ENCODE assay signal across 8 mouse cellular contexts in genomic region chr6:48016090-48016521, GRCm38 (mm10). TPM values are rescaled to one million over a fixed set of nuclear protein-coding genes. Genes with fewer than 3 reads are reported as not detected.
DNase-seq lines count a peak whose midpoint lies in the region; ATAC-seq and TF ChIP-seq lines count a peak whose summit lies in the region.

No protein-coding gene starts in this region.

- H3K36me3 ChIP-seq in intestine, postnatal 0 days (ENCODE audit: control insufficient read depth, insufficient read depth), result no peaks in the 10 kb centered on the region
- peaks cover 17% of the 10 kb centered on the region for H3K36me3 ChIP-seq in limb, embryonic 14.5 days (ENCODE audit: control insufficient read depth, insufficient read depth, low read length)
- no peaks in the 10 kb centered on the region for H3K36me3 ChIP-seq in midbrain, embryonic 15.5 days (replicated peaks)

- H3K4me2 ChIP-seq in intestine, postnatal 0 days (replicated peaks; ENCODE audit: low read depth), result peak overlapping the region; percentile 69
- peak overlapping the region; percentile 58 for H3K4me2 ChIP-seq in limb, embryonic 14.5 days (replicated peaks; ENCODE audit: low read depth, low read length, severe bottlenecking)
- H3K4me2 ChIP-seq in midbrain, embryonic 15.5 days, result peak overlapping the region; percentile 74

- no peaks in the 10 kb centered on the region for H3K27me3 ChIP-seq in intestine, postnatal 0 days (replicated peaks; ENCODE audit: control insufficient read depth, insufficient read depth, low read length)
- H3K27me3 ChIP-seq in limb, embryonic 14.5 days (ENCODE audit: control insufficient read depth, insufficient read depth, low read length), result no peaks in the 10 kb centered on the region
- H3K27me3 ChIP-seq in midbrain, embryonic 15.5 days (replicated peaks), result no peaks in the 10 kb centered on the region

- TF ChIP-seq CTCF in intestine, postnatal 0 days (IDR thresholded peaks at IDR 0.05; ENCODE audit: low read depth), result peak; percentile 86

- peak overlapping the region; percentile 35 for H3K4me3 ChIP-seq in intestine, postnatal 0 days (ENCODE audit: low read depth, low read length)
- H3K4me3 ChIP-seq in limb, embryonic 14.5 days (replicated peaks; ENCODE audit: low read length), result peak overlapping the region; percentile 39
- peak overlapping the region; percentile 47 for H3K4me3 ChIP-seq in midbrain, embryonic 15.5 days

- ATAC-seq in intestine, postnatal 0 days, result peak; percentile 78
- ATAC-seq in limb, embryonic 14.5 days (ENCODE audit: low FRiP score, low read depth), result peak; percentile 91
- peak; percentile 95 for ATAC-seq in midbrain, embryonic 15.5 days (replicated peaks)

- WGBS in intestine, postnatal 0 days, result under 1% methylated on average over 20 of the region's 24 CpGs
- under 1% methylated on average over 23 of the region's 24 CpGs for WGBS in limb, embryonic 14.5 days
- 0% methylated on average over 20 of the region's 24 CpGs for WGBS in midbrain, embryonic 15.5 days

- no peaks in the 10 kb centered on the region for H3K9me3 ChIP-seq in intestine, postnatal 0 days (ENCODE audit: control insufficient read depth)
- H3K9me3 ChIP-seq in limb, embryonic 14.5 days (ENCODE audit: control insufficient read depth, low read length), result no peaks in the 10 kb centered on the region
- H3K9me3 ChIP-seq in midbrain, embryonic 15.5 days, result no peaks in the 10 kb centered on the region

- no peaks in the 10 kb centered on the region for H3K4me1 ChIP-seq in intestine, postnatal 0 days (replicated peaks; ENCODE audit: control insufficient read depth, insufficient read depth, low read length)
- H3K4me1 ChIP-seq in limb, embryonic 14.5 days (ENCODE audit: control insufficient read depth, insufficient read depth, low read length), result no peaks in the 10 kb centered on the region
- H3K4me1 ChIP-seq in midbrain, embryonic 15.5 days, result peaks cover 7% of the 10 kb centered on the region; the same call in 1 of the 2 replicates

- 0 out of 2 replicates have a peak overlapping the region, but pooled peaks have one; percentile 35 for H3K9ac ChIP-seq in intestine, postnatal 0 days (ENCODE audit: low read depth, low read length)
- peak overlapping the region; percentile 61 for H3K9ac ChIP-seq in limb, embryonic 14.5 days (ENCODE audit: low read depth, low read length, severe bottlenecking)
- peak overlapping the region; percentile 55 for H3K9ac ChIP-seq in midbrain, embryonic 15.5 days

- no peak overlapping the region for H3K27ac ChIP-seq in intestine, postnatal 0 days (ENCODE audit: low read depth, low read length)
- no peak overlapping the region for H3K27ac ChIP-seq in limb, embryonic 14.5 days (replicated peaks; ENCODE audit: low read depth, low read length)
- H3K27ac ChIP-seq in midbrain, embryonic 15.5 days, result no peak overlapping the region

- peak; percentile 69; the same call in 1 of the 2 replicates for TF ChIP-seq POLR2A in limb, embryonic 14.5 days (IDR thresholded peaks at IDR 0.05; ENCODE audit: borderline replicate concordance, extremely low read depth, insufficient read depth, insufficient read length)

- peak; percentile 86 for DNase-seq in 416B (ENCODE audit: low read depth)
- peak; percentile 45 for DNase-seq in adrenal gland, adult 8-10 months
- DNase-seq in embryo, embryonic 11 days, result peak; percentile 88
- DNase-seq in heart, adult 18-20 months, result peak; percentile 40 to 59
- DNase-seq in limb, embryonic 14.5 days (ENCODE audit: low spot score), result peak; percentile 73
- peak; percentile 39 to 76 for DNase-seq in spleen, postnatal 10 days (ENCODE audit: low spot score in 2 of 2)

RNA-seq across cellular contexts. Expression of gene Zfp777, which starts 32.6 kb away (rescaled TPM):
- total RNA-seq in adrenal gland, adult 8-10 months (2022), result 10 to 100 TPM; 23.9 to 31.1 (median 27.5) TPM
- 10 to 100 TPM; 12.7 to 13.9 TPM for total RNA-seq in heart, adult 18-20 months (2021)
- polyA plus RNA-seq in intestine, postnatal 0 days (2015; fragmentation: Nextera tagmentation; extraction: Ambion mirVana), result 3.1 and 3.8 TPM in 2 replicates
- 24.8 and 27.6 TPM in 2 replicates for polyA plus RNA-seq in limb, embryonic 14.5 days (2012; rRNA removed)
- polyA plus RNA-seq in limb, embryonic 14.5 days (2014; fragmentation: Nextera tagmentation; extraction: Ambion mirVana), result 9.3 and 10.9 TPM in 2 replicates
- 13.9 and 15.1 TPM in 2 replicates for polyA plus RNA-seq in midbrain, embryonic 15.5 days (2015; fragmentation: Nextera tagmentation; extraction: Ambion mirVana)
